Mouse (Mus musculus) MEL (cell line): ENCODE measurements around the gene Pdzd8. TPM values are rescaled to one million over a fixed set of nuclear protein-coding genes. Genes with fewer than 3 reads are reported as not detected.

Experiments used
- DNase-seq: peaks from one replicate; pipeline ENCODE4 v3.0.0; 2011; ENCODE audit warnings: low read depth, low spot score
- H3K27ac ChIP-seq: 2 replicates; pipeline ENCODE4 v1.5.1; 2012; ENCODE audit warnings: low read depth, mild to moderate bottlenecking, control low read depth, low read length, moderate library complexity; ENCODE audit not compliant: control insufficient read depth
- H3K27me3 ChIP-seq, 2 experiments: fragments of 150-350 bp in 1 of 2; sonication (generic) in 1 of 2; 2 replicates each; pipeline ENCODE4 v1.6.1; 2012; ENCODE audit warnings: low read length in 2 of 2, mild to moderate bottlenecking in 2 of 2, improper control_type of control experiment in 1 of 2, moderate library complexity in 1 of 2; ENCODE audit not compliant: insufficient read depth in 2 of 2, control insufficient read depth in 1 of 2
- H3K36me3 ChIP-seq, 2 experiments: 2 replicates each; pipeline ENCODE4 v1.6.1; 2012 to 2014; ENCODE audit warnings: low read length in 2 of 2, improper control_type of control experiment in 1 of 2, inconsistent platforms in 1 of 2, mild to moderate bottlenecking in 1 of 2; ENCODE audit not compliant: insufficient read depth in 2 of 2, control insufficient read depth in 1 of 2
- H3K4me1 ChIP-seq, 2 experiments: fragments of 150-350 bp in 1 of 2; sonication (generic) in 1 of 2; 2 replicates each; pipeline ENCODE4 v1.6.1; 2012; ENCODE audit warnings: low read length in 2 of 2, improper control_type of control experiment in 1 of 2, mild to moderate bottlenecking in 1 of 2; ENCODE audit not compliant: insufficient read depth in 2 of 2, control insufficient read depth in 1 of 2
- H3K4me3 ChIP-seq, 2 experiments: fragments of 150-350 bp in 1 of 2; sonication (generic) in 1 of 2; 2 replicates each; pipeline ENCODE4 v1.5.1; 2012; ENCODE audit warnings: low read depth in 2 of 2, low read length in 2 of 2, mild to moderate bottlenecking in 2 of 2, moderate library complexity in 2 of 2, control low read depth in 1 of 2, improper control_type of control experiment in 1 of 2; ENCODE audit not compliant: control insufficient read depth in 1 of 2, insufficient read depth in 1 of 2
- H3K79me2 ChIP-seq: 2 replicates; pipeline ENCODE4 v1.6.1; 2012; ENCODE audit warnings: mild to moderate bottlenecking, low read length, moderate library complexity; ENCODE audit not compliant: control insufficient read depth, poor library complexity, insufficient read depth
- H3K9ac ChIP-seq: 2 replicates; pipeline ENCODE4 v1.6.1; 2012; ENCODE audit warnings: low read depth, mild to moderate bottlenecking, control low read depth, low read length, moderate library complexity; ENCODE audit not compliant: control insufficient read depth, poor library complexity, severe bottlenecking
- H3K9me3 ChIP-seq: fragments of 150-350 bp; sonication (generic); replicated peaks from 2 replicates; pipeline ENCODE4 v1.6.1; 2012; ENCODE audit warnings: mild to moderate bottlenecking, low read length, improper control_type of control experiment, moderate library complexity; ENCODE audit not compliant: insufficient read depth
- EP300 ChIP-seq, 2 experiments: IDR thresholded peaks; 2 replicates each; pipeline ENCODE4 v1.6.1; 2011; ENCODE audit warnings: improper control_type of control experiment in 2 of 2, low read length in 2 of 2, low read depth in 1 of 2, mild to moderate bottlenecking in 1 of 2
- ETS1 ChIP-seq: IDR thresholded peaks from 2 replicates; pipeline ENCODE4 v1.6.1; 2012; ENCODE audit warnings: low read depth, mild to moderate bottlenecking, inconsistent platforms, low read length, improper control_type of control experiment, moderate library complexity
- MAZ ChIP-seq: IDR thresholded peaks from 2 replicates; pipeline ENCODE4 v1.6.1; 2012; ENCODE audit warnings: low read depth, mild to moderate bottlenecking, inconsistent platforms, low read length, improper control_type of control experiment
- MXI1 ChIP-seq: IDR thresholded peaks from 2 replicates; pipeline ENCODE4 v1.6.1; 2011; ENCODE audit warnings: mild to moderate bottlenecking, low read depth, low read length, improper control_type of control experiment
- MYC ChIP-seq: IDR thresholded peaks from 2 replicates; pipeline ENCODE4 v1.6.1; 2011; ENCODE audit warnings: low read depth, mild to moderate bottlenecking, low read length, improper control_type of control experiment, moderate library complexity
- NRF1 ChIP-seq: IDR thresholded peaks from 2 replicates; pipeline ENCODE4 v1.6.1; 2014; ENCODE audit warnings: low read depth, mild to moderate bottlenecking, inconsistent platforms, low read length, improper control_type of control experiment, moderate library complexity; ENCODE audit not compliant: poor library complexity, insufficient read depth, severe bottlenecking
- POLR2A ChIP-seq, 2 experiments: IDR thresholded peaks; 2 replicates each; pipeline ENCODE4 v1.6.1; 2011 to 2012; ENCODE audit warnings: low read length in 2 of 2, mild to moderate bottlenecking in 2 of 2, control low read depth in 1 of 2, improper control_type of control experiment in 1 of 2, low read depth in 1 of 2, moderate library complexity in 1 of 2; ENCODE audit not compliant: control insufficient read depth in 1 of 2, insufficient read depth in 1 of 2, poor library complexity in 1 of 2
- POLR2AphosphoS5 ChIP-seq: IDR thresholded peaks from 2 replicates; pipeline ENCODE4 v1.6.1; 2012; ENCODE audit warnings: low read depth, borderline replicate concordance, mild to moderate bottlenecking, inconsistent platforms, low read length, moderate library complexity, mixed read lengths
- TBP ChIP-seq: IDR thresholded peaks from 2 replicates; pipeline ENCODE4 v1.8.0; 2011; ENCODE audit warnings: low read depth, low read length, improper control_type of control experiment
- USF2 ChIP-seq, 2 experiments: IDR thresholded peaks; 2 replicates each; pipeline ENCODE4 v1.6.1; 2011 to 2012; ENCODE audit warnings: improper control_type of control experiment in 2 of 2, low read length in 2 of 2, borderline replicate concordance in 1 of 2, inconsistent platforms in 1 of 2, low read depth in 1 of 2, mild to moderate bottlenecking in 1 of 2; ENCODE audit not compliant: insufficient read depth in 1 of 2
- ZC3H11A ChIP-seq: IDR thresholded peaks from 2 replicates; pipeline ENCODE4 v1.6.1; 2012; ENCODE audit warnings: low read depth, mild to moderate bottlenecking, inconsistent platforms, low read length, improper control_type of control experiment
- ZKSCAN1 ChIP-seq: IDR thresholded peaks from 2 replicates; pipeline ENCODE4 v1.6.1; 2012; ENCODE audit warnings: low read depth, mild to moderate bottlenecking, inconsistent platforms, low read length, improper control_type of control experiment, moderate library complexity
- polyA plus RNA-seq, 2 experiments: library from polyadenylated mRNA; stranded (reverse) in 1 of 2; unstranded in 1 of 2; fragments of >175 nt in 1 of 2; fragments of >200 nt in 1 of 2; gene quantifications; 2 replicates each; pipeline versions ENCODE4 v1.2.1 to v1.2.4; 2012; ENCODE audit warnings: low replicate concordance in 2 of 2, low read depth in 1 of 2; ENCODE audit not compliant: insufficient read length in 2 of 2, insufficient read depth in 1 of 2, missing spikeins in 1 of 2
- total RNA-seq: library from RNA; depleted of rRNA; stranded (reverse); fragments of 300-350 nt; gene quantifications from 2 replicates; pipeline ENCODE4 v1.2.3, GENCODE M21; 2012

The Pdzd8 gene
- total and polyA plus RNA-seq, 3 experiments, result 46.4 to 137 (median 49.8) TPM

GRCm38 (mm10) chr19:59350273-59350903 lies 4.8 kb upstream of the Pdzd8 start (continued):
- TF ChIP-seq POLR2AphosphoS5, result peak; percentile 98
- no peak for TF ChIP-seq EP300 (IDR thresholded peaks at IDR 0.05; ENCODE audit: low read depth in 1 of 2, low read length in 2 of 2)
- no peak for TF ChIP-seq ZKSCAN1
- TF ChIP-seq ZC3H11A, result no peak
- TF ChIP-seq, all 39 proteins: peak for 4

- peak; percentile 96 for TF ChIP-seq TBP
- peak; percentile 72; the same call in 1 of the 2 replicates for TF ChIP-seq POLR2AphosphoS5
- TF ChIP-seq ZC3H11A, result no peak
- peak; percentile 58 to 74; a peak in 3 of 4 replicates for TF ChIP-seq POLR2A (IDR thresholded peaks at IDR 0.05; ENCODE audit: control insufficient read depth in 1 of 2, insufficient read depth in 1 of 2, low read depth in 1 of 2, low read length in 2 of 2, poor library complexity in 1 of 2)
- Histone ChIP-seq H3K27me3 (no peaks in the 10 kb centered on the region), H3K27ac (peak overlapping the region; percentile 66), H3K4me3 (peak overlapping the region; percentile 46 to 53), H3K9ac (peak overlapping the region; percentile 48), H3K36me3 (peaks cover 0 to 35% of the 10 kb centered on the region in 2 experiments; a peak in 2 of 4 replicates), H3K4me1 (peaks cover 5 to 46% of the 10 kb centered on the region in 2 experiments), H3K9me3 (no peaks in the 10 kb centered on the region), H3K79me2 (peaks cover 57% of the 10 kb centered on the region)
- DNase-seq, result peak; percentile 92
These were observed 3.9 kb upstream of the Pdzd8 start for GRCm38 (mm10) chr19:59349329-59349960.

- peaks cover 12 to 32% of the 10 kb centered on the region in 2 experiments for H3K4me1 ChIP-seq
- H3K9me3 ChIP-seq, result no peaks in the 10 kb centered on the region
- H3K27ac ChIP-seq, result peak overlapping the region; percentile 71
- peaks cover 5 to 39% of the 10 kb centered on the region in 2 experiments; a peak in 3 of 4 replicates for H3K36me3 ChIP-seq
- H3K79me2 ChIP-seq, result peaks cover 83% of the 10 kb centered on the region
- TF ChIP-seq MYC, result no peak
- no peak for TF ChIP-seq ETS1
- no peak for TF ChIP-seq USF2 (IDR thresholded peaks at IDR 0.05; ENCODE audit: borderline replicate concordance in 1 of 2, insufficient read depth in 1 of 2, low read depth in 1 of 2, low read length in 2 of 2)
- no peak for TF ChIP-seq ZKSCAN1
- no peak for TF ChIP-seq MAZ
- TF ChIP-seq MXI1, result no peak
- no peak for TF ChIP-seq EP300 (IDR thresholded peaks at IDR 0.05; ENCODE audit: low read depth in 1 of 2, low read length in 2 of 2)
- TF ChIP-seq NRF1, result no peak
- no peak for DNase-seq
- H3K9ac ChIP-seq, result peak overlapping the region; percentile 81
- no peaks in the 10 kb centered on the region for H3K27me3 ChIP-seq
- H3K4me3 ChIP-seq, result peak overlapping the region; percentile 62 to 82
These were observed 745 bp upstream of the Pdzd8 start for GRCm38 (mm10) chr19:59346325-59346724.
